Mouse (Mus musculus): Measurements from ENCODE around the gene Acly. TPM values are rescaled to one million over a fixed set of nuclear protein-coding genes. Genes with fewer than 3 reads are reported as not detected.

The Acly gene
- polyA plus RNA-seq, 1 experiment from 2014 or later, result 218 TPM

GRCm38 (mm10) chr11:100435678-100436246 is 92.0 kb downstream of the Acly start:
- Histone ChIP-seq H3K4me3 (replicated peaks) (no peak overlapping the region), H3K36me3 (peaks cover 30% of the 10 kb centered on the region), H3K9me3 (replicated peaks) (no peaks in the 10 kb centered on the region), H3K9ac (replicated peaks) (no peak overlapping the region), H3K27ac (replicated peaks) (no peak overlapping the region), H3K4me2 (no peak overlapping the region), H3K27me3 (replicated peaks) (no peaks in the 10 kb centered on the region), H3K4me1 (peaks cover 17% of the 10 kb centered on the region)
- 44% methylated on average over 9 of the region's 9 CpGs for whole genome bisulfite sequencing
- ATAC-seq (ENCODE audit: low FRiP score), result no peak

- no peak for ATAC-seq (ENCODE audit: low FRiP score)
- 97% methylated on average over 5 of the region's 5 CpGs for WGBS
- H3K36me3 ChIP-seq, result peaks cover 38% of the 10 kb centered on the region
- H3K9me3 ChIP-seq (replicated peaks), result no peaks in the 10 kb centered on the region
- no peaks in the 10 kb centered on the region for H3K27me3 ChIP-seq (replicated peaks)
- H3K4me3 ChIP-seq (replicated peaks), result no peak overlapping the region
- H3K9ac ChIP-seq (replicated peaks), result no peak overlapping the region
- H3K4me1 ChIP-seq, result 0 out of 2 replicates have a peak, but pooled peaks cover 6% of the 10 kb centered on the region
- H3K27ac ChIP-seq (replicated peaks), result no peak overlapping the region
- no peak overlapping the region for H3K4me2 ChIP-seq
Observed at GRCm38 (mm10) chr11:100432002-100432401, 95.8 kb downstream of the Acly start.

- Histone ChIP-seq H3K9me3 (replicated peaks) (no peaks in the 10 kb centered on the region), H3K36me3 (peaks cover 29% of the 10 kb centered on the region), H3K4me3 (replicated peaks) (no peak overlapping the region), H3K27me3 (replicated peaks) (no peaks in the 10 kb centered on the region), H3K4me2 (no peak overlapping the region), H3K9ac (replicated peaks) (no peak overlapping the region), H3K4me1 (0 out of 2 replicates have a peak, but pooled peaks cover 6% of the 10 kb centered on the region), H3K27ac (replicated peaks) (no peak overlapping the region)
- ATAC-seq (ENCODE audit: low FRiP score), result no peak
- 93% methylated on average over 7 of the region's 7 CpGs for WGBS
Observed at GRCm38 (mm10) chr11:100430052-100430451, 97.7 kb downstream of the Acly start.

- Histone ChIP-seq H3K4me3 (replicated peaks) (no peak overlapping the region), H3K27me3 (replicated peaks) (no peaks in the 10 kb centered on the region), H3K27ac (replicated peaks) (peak overlapping the region; percentile 58), H3K4me1 (0 out of 2 replicates have a peak, but pooled peaks cover 6% of the 10 kb centered on the region), H3K36me3 (peaks cover 29% of the 10 kb centered on the region), H3K9ac (replicated peaks) (no peak overlapping the region), H3K4me2 (no peak overlapping the region), H3K9me3 (replicated peaks) (no peaks in the 10 kb centered on the region)
- 64% methylated on average over 9 of the region's 9 CpGs for WGBS
- no peak for ATAC-seq (ENCODE audit: low FRiP score)
Observed at GRCm38 (mm10) chr11:100428612-100429199, 99.1 kb downstream of the Acly start.

- no peaks in the 10 kb centered on the region for H3K9me3 ChIP-seq (replicated peaks)
- no peak overlapping the region for H3K4me3 ChIP-seq (replicated peaks)
- no peak overlapping the region for H3K27ac ChIP-seq (replicated peaks)
- no peaks in the 10 kb centered on the region for H3K27me3 ChIP-seq (replicated peaks)
- 0 out of 2 replicates have a peak, but pooled peaks cover 6% of the 10 kb centered on the region for H3K4me1 ChIP-seq
- H3K36me3 ChIP-seq, result peaks cover 17% of the 10 kb centered on the region
- no peak for ATAC-seq (ENCODE audit: low FRiP score)
- WGBS, result 97% methylated on average over 3 of the region's 3 CpGs
- H3K9ac ChIP-seq (replicated peaks), result no peak overlapping the region
- no peak overlapping the region for H3K4me2 ChIP-seq
Observed at GRCm38 (mm10) chr11:100426820-100427219, 101.0 kb downstream of the Acly start.

Small RNA genes within 50 kb of the gene (microRNA-seq; reads per million reads assigned to microRNA genes)
- not detected for gene Gm27374
- 0.52 reads per million for gene Mir7116

Other genes starting within 250 kb of the Acly start
- gene Eif1, start 208.1 kb downstream of the Acly start, polyA plus RNA-seq (2015; fragmentation: Nextera tagmentation; extraction: Ambion mirVana), result 1,270 and 1,336 TPM in 2 replicates
- 0.75 TPM in 1 of 2 replicates, not detected in the other for gene Gast, start 193.6 kb downstream of the Acly start, polyA plus RNA-seq (2015; fragmentation: Nextera tagmentation; extraction: Ambion mirVana)
- gene Hap1, start 171.9 kb downstream of the Acly start, polyA plus RNA-seq (2015; fragmentation: Nextera tagmentation; extraction: Ambion mirVana), result 233 and 264 TPM in 2 replicates
- gene Jup, start 130.2 kb downstream of the Acly start, polyA plus RNA-seq (2015; fragmentation: Nextera tagmentation; extraction: Ambion mirVana), result 58.2 and 74.6 TPM in 2 replicates
- gene P3h4, start 113.2 kb downstream of the Acly start, polyA plus RNA-seq (2015; fragmentation: Nextera tagmentation; extraction: Ambion mirVana), result 24.3 and 24.4 TPM in 2 replicates
- gene Fkbp10, start 112.3 kb downstream of the Acly start, polyA plus RNA-seq (2015; fragmentation: Nextera tagmentation; extraction: Ambion mirVana), result 29.8 and 38.9 TPM in 2 replicates
- gene Nt5c3b, start 86.2 kb downstream of the Acly start, polyA plus RNA-seq (2015; fragmentation: Nextera tagmentation; extraction: Ambion mirVana), result 118 and 121 TPM in 2 replicates
- 0.83 and 0.84 TPM in 2 replicates for gene Klhl10, start 86.1 kb downstream of the Acly start, polyA plus RNA-seq (2015; fragmentation: Nextera tagmentation; extraction: Ambion mirVana)
- gene Klhl11, start 55.3 kb downstream of the Acly start, polyA plus RNA-seq (2015; fragmentation: Nextera tagmentation; extraction: Ambion mirVana), result 9.1 and 10.1 TPM in 2 replicates
- gene Ttc25, start 17.6 kb upstream of the Acly start, polyA plus RNA-seq (2015; fragmentation: Nextera tagmentation; extraction: Ambion mirVana), result 1.2 and 2.1 TPM in 2 replicates
- gene Cnp, start 46.9 kb upstream of the Acly start, polyA plus RNA-seq (2015; fragmentation: Nextera tagmentation; extraction: Ambion mirVana), result 62.0 and 74.6 TPM in 2 replicates
- gene Nkiras2, start 91.2 kb upstream of the Acly start, polyA plus RNA-seq (2015; fragmentation: Nextera tagmentation; extraction: Ambion mirVana), result 90.1 and 96.3 TPM in 2 replicates
- gene Dnajc7, start 92.2 kb upstream of the Acly start, polyA plus RNA-seq (2015; fragmentation: Nextera tagmentation; extraction: Ambion mirVana), result 287 and 298 TPM in 2 replicates
- 0.77 TPM in 2 replicates for gene Zfp385c, start 164.5 kb upstream of the Acly start, polyA plus RNA-seq (2015; fragmentation: Nextera tagmentation; extraction: Ambion mirVana)
- 2.7 and 4.4 TPM in 2 replicates for gene Dhx58, start 176.3 kb upstream of the Acly start, polyA plus RNA-seq (2015; fragmentation: Nextera tagmentation; extraction: Ambion mirVana)
- gene Kat2a, start 184.5 kb upstream of the Acly start, polyA plus RNA-seq (2015; fragmentation: Nextera tagmentation; extraction: Ambion mirVana), result 64.4 and 67.2 TPM in 2 replicates
- gene Hspb9, start 185.8 kb upstream of the Acly start, polyA plus RNA-seq (2015; fragmentation: Nextera tagmentation; extraction: Ambion mirVana), result 0.43 TPM in 1 of 2 replicates, not detected in the other
- 41.8 and 49.8 TPM in 2 replicates for gene Rab5c, start 210.2 kb upstream of the Acly start, polyA plus RNA-seq (2015; fragmentation: Nextera tagmentation; extraction: Ambion mirVana)
- 6.0 and 9.0 TPM in 2 replicates for gene Kcnh4, start 231.9 kb upstream of the Acly start, polyA plus RNA-seq (2015; fragmentation: Nextera tagmentation; extraction: Ambion mirVana)
- 0.33 and 0.75 TPM in 2 replicates for gene Hcrt, start 234.9 kb upstream of the Acly start, polyA plus RNA-seq (2015; fragmentation: Nextera tagmentation; extraction: Ambion mirVana)
- gene Ghdc, start 243.0 kb upstream of the Acly start, polyA plus RNA-seq (2015; fragmentation: Nextera tagmentation; extraction: Ambion mirVana), result 8.5 and 9.9 TPM in 2 replicates

Data from neural tube, embryonic 15.5 days (tissue).